Mouse (Mus musculus) CH12.LX (cell line): ENCODE results near the gene Olfml1. TPM values are rescaled to one million over a fixed set of nuclear protein-coding genes. Genes with fewer than 3 reads are reported as not detected.

Experiments used
- DNase-seq: peaks from one replicate; pipeline ENCODE4 v3.0.0-alpha.2; 2013; ENCODE audit errors: extremely low read depth
- H3K27ac ChIP-seq: 2 replicates; pipeline ENCODE4 v1.5.1; 2012; ENCODE audit warnings: low read depth, mild to moderate bottlenecking, control low read depth, moderate library complexity; ENCODE audit not compliant: insufficient read depth
- H3K27me3 ChIP-seq: replicated peaks from 2 replicates; pipeline ENCODE3; 2012; ENCODE audit warnings: inconsistent platforms
- H3K36me3 ChIP-seq, 2 experiments: replicated peaks in 1 of 2; 2 replicates each; pipeline versions ENCODE3 to v1.6.1; 2012; ENCODE audit warnings: inconsistent platforms in 1 of 2, low read length in 1 of 2, mild to moderate bottlenecking in 1 of 2, mixed read lengths in 1 of 2, moderate library complexity in 1 of 2; ENCODE audit not compliant: control insufficient read depth in 1 of 2, insufficient read depth in 1 of 2
- H3K4me1 ChIP-seq, 2 experiments: 2 replicates each; pipeline ENCODE4 v1.6.1; 2012; ENCODE audit warnings: inconsistent platforms in 1 of 2, moderate library complexity in 1 of 2; ENCODE audit not compliant: insufficient read depth in 2 of 2, control insufficient read depth in 1 of 2
- H3K4me2 ChIP-seq: 2 replicates; pipeline ENCODE4 v1.6.1; 2012; ENCODE audit warnings: low read depth, mild to moderate bottlenecking, control low read depth; ENCODE audit not compliant: poor library complexity, insufficient read depth, severe bottlenecking
- H3K4me3 ChIP-seq, 3 experiments: fragments of 150-350 bp in 1 of 3; sonication (generic) in 1 of 3; replicated peaks in 1 of 3; 2 replicates each; pipeline versions ENCODE3 to v1.5.1; 2011 to 2012; ENCODE audit warnings: low read depth in 2 of 3, low read length in 2 of 3, mild to moderate bottlenecking in 2 of 3, moderate library complexity in 2 of 3, control low read depth in 1 of 3, improper control_type of control experiment in 1 of 3, inconsistent platforms in 1 of 3, mixed read lengths in 1 of 3; ENCODE audit not compliant: poor library complexity in 1 of 3
- H3K79me2 ChIP-seq: replicated peaks from 2 replicates; pipeline ENCODE4 v1.6.1; 2012; ENCODE audit warnings: mild to moderate bottlenecking, moderate library complexity; ENCODE audit not compliant: control insufficient read depth, poor library complexity, insufficient read depth, severe bottlenecking; ENCODE audit errors: extremely low read depth
- H3K9ac ChIP-seq: 2 replicates; pipeline ENCODE4 v1.6.1; 2012; ENCODE audit warnings: low read depth, mild to moderate bottlenecking, control low read depth, moderate library complexity; ENCODE audit not compliant: insufficient read depth
- H3K9me3 ChIP-seq: replicated peaks from 2 replicates; pipeline ENCODE3; 2012; ENCODE audit warnings: low read length, inconsistent platforms, mixed read lengths
- BHLHE40 ChIP-seq: IDR thresholded peaks from 2 replicates; pipeline ENCODE4 v1.6.1; 2011; ENCODE audit warnings: mild to moderate bottlenecking, low read depth, low read length, improper control_type of control experiment
- CHD1 ChIP-seq: IDR thresholded peaks from 2 replicates; pipeline ENCODE4 v1.6.1; 2012; ENCODE audit warnings: low read depth, low read length, improper control_type of control experiment, inconsistent platforms
- E2F4 ChIP-seq: IDR thresholded peaks from 2 replicates; pipeline ENCODE4 v1.6.1; 2011; ENCODE audit warnings: low read depth, low read length, improper control_type of control experiment; ENCODE audit not compliant: insufficient replicate concordance
- EP300 ChIP-seq: IDR thresholded peaks from 2 replicates; pipeline ENCODE4 v1.6.1; 2011; ENCODE audit warnings: low read length, improper control_type of control experiment
- ETS1 ChIP-seq: conservative IDR thresholded peaks from 2 replicates; pipeline ENCODE4 v1.6.1; 2012; ENCODE audit warnings: low read depth, mild to moderate bottlenecking, inconsistent platforms, low read length, improper control_type of control experiment, moderate library complexity
- GABPA ChIP-seq: IDR thresholded peaks from 2 replicates; pipeline ENCODE4 v1.6.1; 2012; ENCODE audit warnings: low read depth, low read length, improper control_type of control experiment, inconsistent platforms; ENCODE audit not compliant: insufficient replicate concordance
- HCFC1 ChIP-seq: IDR thresholded peaks from 2 replicates; pipeline ENCODE4 v1.6.1; 2012; ENCODE audit warnings: low read depth, mild to moderate bottlenecking, inconsistent platforms, low read length, improper control_type of control experiment
- IRF4 ChIP-seq: IDR thresholded peaks from 2 replicates; pipeline ENCODE4 v1.6.1; 2014; ENCODE audit warnings: low read depth, mild to moderate bottlenecking, inconsistent platforms, low read length, improper control_type of control experiment
- JUN ChIP-seq: IDR thresholded peaks from 2 replicates; pipeline ENCODE4 v1.6.1; 2011; ENCODE audit warnings: low read depth, mild to moderate bottlenecking, low read length, improper control_type of control experiment, moderate library complexity; ENCODE audit not compliant: insufficient read depth
- JUND ChIP-seq: conservative IDR thresholded peaks from 2 replicates; pipeline ENCODE4 v1.6.1; 2011; ENCODE audit warnings: low read depth, low read length, improper control_type of control experiment
- KAT2A ChIP-seq: IDR thresholded peaks from 2 replicates; pipeline ENCODE4 v1.6.1; 2012; ENCODE audit warnings: low read length, improper control_type of control experiment, inconsistent platforms; ENCODE audit not compliant: insufficient replicate concordance
- MAFK ChIP-seq: IDR thresholded peaks from 2 replicates; pipeline ENCODE4 v1.6.1; 2011; ENCODE audit warnings: low read length, improper control_type of control experiment; ENCODE audit not compliant: insufficient replicate concordance
- MAX ChIP-seq: IDR thresholded peaks from 2 replicates; pipeline ENCODE4 v1.6.1; 2011; ENCODE audit warnings: low read length, improper control_type of control experiment
- MAZ ChIP-seq: IDR thresholded peaks from 2 replicates; pipeline ENCODE4 v1.6.1; 2012; ENCODE audit warnings: low read depth, mild to moderate bottlenecking, inconsistent platforms, low read length, improper control_type of control experiment, moderate library complexity
- MXI1 ChIP-seq: IDR thresholded peaks from 2 replicates; pipeline ENCODE4 v1.6.1; 2011; ENCODE audit warnings: mild to moderate bottlenecking, low read depth, low read length, improper control_type of control experiment
- MYC ChIP-seq: IDR thresholded peaks from 2 replicates; pipeline ENCODE4 v1.6.1; 2011; ENCODE audit warnings: low read depth, mild to moderate bottlenecking, improper control_type of control experiment, low read length
- NRF1 ChIP-seq: IDR thresholded peaks from 2 replicates; pipeline ENCODE4 v1.6.1; 2014; ENCODE audit warnings: low read depth, mild to moderate bottlenecking, inconsistent platforms, low read length, improper control_type of control experiment, moderate library complexity
- PAX5 ChIP-seq: IDR thresholded peaks from 2 replicates; pipeline ENCODE4 v1.6.1; 2012; ENCODE audit warnings: low read length, inconsistent platforms, mixed read lengths
- POLR2A ChIP-seq: IDR thresholded peaks from 2 replicates; pipeline ENCODE4 v1.6.1; 2011; ENCODE audit warnings: low read depth, mild to moderate bottlenecking, improper control_type of control experiment, low read length
- POLR2AphosphoS2 ChIP-seq: IDR thresholded peaks from 2 replicates; pipeline ENCODE4 v1.6.1; 2011; ENCODE audit warnings: low read depth, low read length, improper control_type of control experiment
- RAD21 ChIP-seq: IDR thresholded peaks from 2 replicates; pipeline ENCODE4 v1.6.1; 2011; ENCODE audit warnings: low read depth, mild to moderate bottlenecking, low read length, improper control_type of control experiment, moderate library complexity
- RCOR1 ChIP-seq: conservative IDR thresholded peaks from 2 replicates; pipeline ENCODE4 v1.6.1; 2012; ENCODE audit warnings: low read depth, mild to moderate bottlenecking, inconsistent platforms, low read length, improper control_type of control experiment
- SIN3A ChIP-seq: IDR thresholded peaks from 2 replicates; pipeline ENCODE4 v1.6.1; 2012; ENCODE audit warnings: low read length, improper control_type of control experiment, inconsistent platforms
- SMC3 ChIP-seq: IDR thresholded peaks from 2 replicates; pipeline ENCODE4 v1.6.1; 2011; ENCODE audit warnings: low read depth, low read length, improper control_type of control experiment
- TBP ChIP-seq: conservative IDR thresholded peaks from 2 replicates; pipeline ENCODE4 v1.6.1; 2011; ENCODE audit warnings: low read depth, low read length, improper control_type of control experiment
- TCF12 ChIP-seq: IDR thresholded peaks from 2 replicates; pipeline ENCODE4 v1.6.1; 2014; ENCODE audit warnings: low read depth, mild to moderate bottlenecking, inconsistent platforms, low read length, improper control_type of control experiment
- USF1 ChIP-seq: IDR thresholded peaks from 2 replicates; pipeline ENCODE4 v1.6.1; 2014; ENCODE audit warnings: low read depth, mild to moderate bottlenecking, inconsistent platforms, low read length, improper control_type of control experiment
- USF2 ChIP-seq: conservative IDR thresholded peaks from 2 replicates; pipeline ENCODE4 v1.6.1; 2011; ENCODE audit warnings: low read depth, low read length, improper control_type of control experiment
- ZC3H11A ChIP-seq: IDR thresholded peaks from 2 replicates; pipeline ENCODE4 v1.6.1; 2012; ENCODE audit warnings: low read depth, mild to moderate bottlenecking, inconsistent platforms, low read length, improper control_type of control experiment
- ZKSCAN1 ChIP-seq: IDR thresholded peaks from 2 replicates; pipeline ENCODE4 v1.6.1; 2012; ENCODE audit warnings: low read depth, inconsistent platforms, low read length, improper control_type of control experiment, borderline replicate concordance
- ZMIZ1 ChIP-seq: IDR thresholded peaks from 2 replicates; pipeline ENCODE4 v1.6.1; 2012; ENCODE audit warnings: low read depth, mild to moderate bottlenecking, inconsistent platforms, low read length, improper control_type of control experiment
- ZNF384 ChIP-seq: IDR thresholded peaks from 2 replicates; pipeline ENCODE4 v1.6.1; 2012; ENCODE audit warnings: low read depth, low read length, improper control_type of control experiment, inconsistent platforms
- dilution Hi-C: fragments of 300-500 bp; cut with MboI; formaldehyde crosslinking; loops from 2 replicates; pipeline ENCODE4 v1.14.3; 2020; ENCODE audit warnings: low sequenced_read_pairs; ENCODE audit not compliant: extremely low pct_unique_long_range_greater_than_20kb, extremely low pct_ligation_motif_present
- in situ Hi-C: fragments of 300-500 bp; cut with MboI; formaldehyde crosslinking; loops from 3 replicates; pipeline ENCODE4 v1.14.3; 2019; ENCODE audit warnings: low sequenced_read_pairs, low pct_ligation_motif_present, low pct_unique_long_range_greater_than_20kb, mixed read lengths
- polyA plus RNA-seq: library from polyadenylated mRNA; unstranded; fragments of >175 nt; gene quantifications from 2 replicates; pipeline ENCODE4 v1.2.1, GENCODE M21; 2012; ENCODE audit warnings: low read depth; ENCODE audit not compliant: insufficient read length
- total RNA-seq, 2 experiments: library from RNA; depleted of rRNA; stranded (reverse); fragments of 300-350 nt in 1 of 2; fragments of >200 nt in 1 of 2; gene quantifications; 2 replicates each; pipeline ENCODE4 v1.2.3; 2012 to 2014

Olfml1 gene
- total and polyA plus RNA-seq, 3 experiments = not detected

- H3K4me1 ChIP-seq = peaks cover 10 to 18% of the 10 kb centered on the region in 2 experiments
- H3K9ac ChIP-seq = no peak overlapping the region
- no peak for DNase-seq
- H3K27ac ChIP-seq = no peak overlapping the region
- H3K27me3 ChIP-seq = no peaks in the 10 kb centered on the region
- TF ChIP-seq BHLHE40 (0 out of 2 replicates have a peak, but pooled peaks have one; percentile 18), POLR2AphosphoS2 (no peak)
- TF ChIP-seq, all 38 proteins: peak for 1
- no peak overlapping the region for H3K4me3 ChIP-seq
- no peaks in the 10 kb centered on the region for H3K36me3 ChIP-seq
- H3K9me3 ChIP-seq = no peaks in the 10 kb centered on the region
- H3K79me2 ChIP-seq = peaks cover 22% of the 10 kb centered on the region
- in situ Hi-C loops = no loop called here
- dilution Hi-C loops = no loop called here
- H3K4me2 ChIP-seq = no peak overlapping the region
Measured at GRCm38 (mm10) chr7:107592641-107593040, 25.4 kb downstream of the Olfml1 start.

GRCm38 (mm10) chr7:107593904-107594303 lies 26.7 kb downstream of the Olfml1 start:
- Histone ChIP-seq H3K36me3 (no peaks in the 10 kb centered on the region), H3K4me3 (peak overlapping the region; percentile 85 to 96 (median 93)), H3K27me3 (no peaks in the 10 kb centered on the region), H3K27ac (peak overlapping the region; percentile 87), H3K4me2 (peak overlapping the region; percentile 73), H3K9ac (peak overlapping the region; percentile 88), H3K4me1 (peaks cover 12 to 28% of the 10 kb centered on the region in 2 experiments), H3K9me3 (no peaks in the 10 kb centered on the region), H3K79me2 (peaks cover 35% of the 10 kb centered on the region)
- dilution Hi-C loops = no loop called here
- in situ Hi-C loops = no loop called here
- DNase-seq = peak; percentile 89
- TF ChIP-seq GABPA = no peak
- TF ChIP-seq MYC = no peak; the same call in 1 of the 2 replicates
- peak; percentile 75 for TF ChIP-seq ETS1
- no peak for TF ChIP-seq HCFC1
- TF ChIP-seq JUN = 0 out of 2 replicates have a peak, but pooled peaks have one; percentile 10
- no peak for TF ChIP-seq ZC3H11A
- no peak for TF ChIP-seq ZKSCAN1
- TF ChIP-seq BHLHE40 = peak; percentile 75
- no peak for TF ChIP-seq PAX5
- no peak for TF ChIP-seq POLR2AphosphoS2
- TF ChIP-seq TCF12 = peak; percentile 84
- TF ChIP-seq ZMIZ1 = peak; percentile 2; the same call in 1 of the 2 replicates
- no peak; the same call in 1 of the 2 replicates for TF ChIP-seq RAD21
- TF ChIP-seq USF1 = no peak
- peak; percentile 46; the same call in 1 of the 2 replicates for TF ChIP-seq SIN3A
- TF ChIP-seq SMC3 = 0 out of 2 replicates have a peak, but pooled peaks have one; percentile 3
- peak; percentile 40; the same call in 1 of the 2 replicates for TF ChIP-seq POLR2A
- no peak for TF ChIP-seq E2F4
- TF ChIP-seq ZNF384 = peak; percentile 82
- TF ChIP-seq IRF4 = peak; percentile 99
- TF ChIP-seq MAFK = no peak
- 0 out of 2 replicates have a peak, but pooled peaks have one; percentile 42 for TF ChIP-seq TBP
- TF ChIP-seq EP300 = peak; percentile 94
- no peak for TF ChIP-seq MAX
- TF ChIP-seq MAZ = peak; percentile 30; the same call in 1 of the 2 replicates
- TF ChIP-seq MXI1 = no peak
- no peak for TF ChIP-seq KAT2A
- TF ChIP-seq USF2 = no peak
- TF ChIP-seq JUND = no peak; the same call in 1 of the 2 replicates
- TF ChIP-seq RCOR1 = peak; percentile 68; the same call in 1 of the 2 replicates
- TF ChIP-seq NRF1 = peak; percentile 78
- TF ChIP-seq CHD1 = no peak
